Mouse (Mus musculus): ENCODE results near the gene Etv5.

Etv5 gene

DNA sequence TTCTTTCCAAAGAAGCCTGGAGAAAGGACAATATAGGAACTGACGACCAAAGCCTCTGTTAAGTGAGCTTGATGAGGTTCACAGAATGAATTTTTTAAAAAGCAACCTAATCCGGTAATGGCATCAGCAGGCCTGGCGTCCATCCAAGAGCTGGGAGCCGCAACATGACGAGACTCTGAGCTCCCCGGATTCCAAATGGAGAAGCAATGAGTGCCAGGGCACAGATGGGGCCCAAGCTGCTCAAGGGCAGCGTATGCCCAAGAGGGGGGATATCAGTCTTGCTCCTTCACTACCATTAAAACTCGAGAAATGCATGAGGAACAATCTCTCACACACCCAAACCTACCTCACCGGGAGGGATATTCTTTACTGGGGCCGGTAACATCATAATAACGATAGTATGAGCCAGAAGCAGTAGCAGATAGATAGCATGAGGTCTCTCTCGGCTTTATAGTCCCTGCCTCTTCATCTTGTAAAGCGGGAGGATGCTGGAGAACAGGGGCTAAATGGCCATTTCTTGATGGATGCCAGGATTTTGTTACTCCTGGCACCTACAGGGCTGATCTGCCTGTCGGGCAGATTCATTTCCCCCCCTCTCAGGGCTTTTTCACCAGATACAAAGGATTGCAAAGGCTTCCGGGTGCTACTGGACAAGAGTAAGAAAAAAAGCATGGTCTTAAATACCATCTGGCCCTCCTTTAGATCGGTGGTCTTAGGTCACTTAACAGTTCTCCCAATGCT is 9.1 kb downstream of the Etv5 start:
- peak; percentile 55 for DNase-seq (ENCODE audit: low spot score)

DNA sequence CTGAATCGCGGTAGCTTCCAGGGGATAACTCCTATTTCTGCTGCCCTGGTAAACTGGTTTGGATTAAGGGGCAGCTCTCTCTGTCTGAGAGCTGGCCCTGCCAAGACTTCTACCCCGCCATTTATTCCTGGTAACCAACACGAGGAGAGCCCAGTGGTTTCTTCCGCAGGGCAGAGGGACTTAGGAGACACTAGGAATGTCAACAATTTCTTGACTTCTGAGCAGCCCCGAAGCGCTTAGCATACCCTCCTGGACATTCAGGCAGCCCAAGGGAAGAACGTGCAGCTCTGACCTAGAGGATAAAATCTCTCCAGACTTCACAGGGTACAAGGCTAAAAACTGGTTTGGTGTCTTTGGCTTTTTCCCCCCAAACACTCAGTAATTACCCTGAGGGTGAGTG is 10.1 kb downstream of the Etv5 start:
- no peak for DNase-seq (ENCODE audit: low spot score)

- peak; percentile 82 for DNase-seq (ENCODE audit: low spot score)
Measured at GRCm38 (mm10) chr16:22428853-22429341, 10.6 kb downstream of the Etv5 start.

DNA sequence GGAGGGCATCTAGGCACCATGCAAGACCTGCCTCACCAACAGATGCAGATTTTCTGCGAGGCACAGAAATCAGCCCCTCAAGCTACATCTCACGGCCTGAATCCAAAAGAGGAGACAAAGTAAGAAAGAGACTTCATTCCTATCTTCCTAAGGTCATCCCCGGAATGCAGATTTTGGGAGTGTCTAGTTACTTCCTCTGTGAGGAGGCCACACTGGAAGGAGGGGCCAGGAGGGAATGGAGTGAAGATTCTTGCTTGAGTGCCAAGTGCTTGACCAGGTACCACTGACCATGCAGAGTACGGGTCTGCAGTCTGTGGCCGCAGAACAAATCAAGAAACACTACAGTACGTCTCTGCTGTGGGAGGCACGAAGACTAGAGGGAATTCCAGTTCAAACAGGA is 12.7 kb downstream of the Etv5 start:
- DNase-seq (ENCODE audit: low spot score): no peak

DNA sequence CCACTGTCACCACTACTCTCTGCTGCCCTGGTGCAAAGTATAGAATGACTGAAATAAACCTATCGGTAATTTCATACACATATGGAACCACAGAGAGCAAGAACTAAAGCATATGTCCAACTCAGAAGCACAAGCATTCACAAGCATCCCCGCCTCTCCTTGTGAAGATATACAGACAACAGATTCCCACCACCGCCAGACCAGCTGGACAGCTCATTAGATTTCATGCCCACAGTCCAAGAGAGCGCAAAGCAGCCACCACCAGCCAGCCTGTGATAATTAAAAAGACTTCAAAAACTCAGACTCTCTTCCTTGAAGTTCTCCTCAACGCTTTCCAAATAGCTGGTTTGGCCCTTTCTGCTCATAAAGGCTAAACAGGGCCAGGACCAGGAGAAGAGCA is 17.3 kb downstream of the Etv5 start:
- DNase-seq (ENCODE audit: low spot score): no peak

DNA sequence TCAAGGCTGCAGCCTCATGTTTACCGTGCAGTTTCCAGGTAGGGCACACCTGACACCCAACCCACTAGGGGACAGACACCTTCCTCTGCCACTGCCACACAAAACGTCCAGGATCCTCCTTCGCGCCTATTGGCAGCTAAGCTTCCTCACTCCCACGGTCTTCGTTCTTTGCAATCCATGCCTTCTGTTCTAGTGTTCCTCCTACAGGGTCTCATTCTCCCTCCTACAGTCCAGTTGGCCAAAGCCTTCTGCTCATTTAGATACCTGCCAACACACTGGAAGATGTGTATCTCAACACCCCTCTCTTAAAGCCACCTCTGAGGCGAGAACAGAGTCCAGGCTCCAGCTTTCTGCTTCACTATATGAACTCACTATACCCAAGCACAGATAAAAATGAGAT is 21.6 kb downstream of the Etv5 start:
- peak; percentile 62 for DNase-seq (ENCODE audit: low spot score)

DNA sequence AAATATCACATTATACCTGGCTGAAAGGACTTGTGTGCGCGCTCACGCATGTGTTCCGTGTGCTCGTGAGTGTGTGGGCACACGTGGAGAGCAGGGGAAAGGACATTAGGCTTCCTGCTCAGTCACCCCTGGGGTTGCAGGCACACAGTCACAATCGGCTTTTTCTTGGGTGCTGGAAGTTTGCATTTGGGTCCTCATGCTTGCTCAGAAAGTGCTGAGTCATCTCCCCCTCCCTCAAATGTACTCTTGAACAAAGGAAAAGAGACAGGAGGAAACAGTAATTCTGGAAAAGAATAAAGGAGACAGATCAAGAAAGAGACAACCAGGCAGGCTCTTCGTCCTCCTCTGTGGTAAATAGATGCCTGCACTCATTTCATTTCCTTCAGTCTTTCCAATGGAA is 22.5 kb downstream of the Etv5 start:
- no peak for DNase-seq (ENCODE audit: low spot score)

DNA sequence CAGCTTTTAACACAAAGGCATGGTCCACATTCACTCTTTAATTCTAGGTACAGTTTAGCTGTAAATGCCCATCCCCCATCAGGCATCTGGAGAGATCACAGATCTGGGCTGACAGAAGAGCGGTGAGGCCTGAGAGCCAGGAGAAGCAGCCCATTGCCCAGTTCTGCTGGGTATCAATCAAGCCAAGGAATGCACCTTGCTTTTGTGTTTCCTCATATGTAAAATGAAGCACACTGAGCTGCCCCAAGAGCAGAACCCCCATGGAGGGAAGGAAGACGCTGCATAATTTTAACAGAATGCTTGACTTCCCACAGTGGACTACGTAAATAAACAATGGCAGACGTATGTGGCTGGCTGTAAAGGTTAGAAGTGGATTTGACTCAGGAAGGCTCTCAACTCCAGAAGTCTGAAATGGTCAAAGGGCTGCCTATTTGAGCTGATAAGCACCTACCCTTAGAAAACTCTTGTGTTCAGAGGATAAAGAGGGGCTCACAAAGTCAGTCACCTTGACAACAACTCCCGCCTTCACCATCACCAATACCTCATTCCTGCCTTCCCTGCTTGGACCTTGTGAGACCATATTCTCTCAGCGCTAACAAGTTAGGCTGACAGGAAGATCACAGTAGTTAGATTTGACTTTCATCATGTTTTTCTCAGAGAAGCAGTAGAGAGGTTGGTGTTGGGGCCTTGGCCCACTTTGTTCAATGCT is 23.2 kb downstream of the Etv5 start:
- no peak for DNase-seq (ENCODE audit: low spot score)

- DNase-seq (ENCODE audit: low spot score): no peak
Measured at GRCm38 (mm10) chr16:22414205-22414754, 25.2 kb downstream of the Etv5 start.

DNA sequence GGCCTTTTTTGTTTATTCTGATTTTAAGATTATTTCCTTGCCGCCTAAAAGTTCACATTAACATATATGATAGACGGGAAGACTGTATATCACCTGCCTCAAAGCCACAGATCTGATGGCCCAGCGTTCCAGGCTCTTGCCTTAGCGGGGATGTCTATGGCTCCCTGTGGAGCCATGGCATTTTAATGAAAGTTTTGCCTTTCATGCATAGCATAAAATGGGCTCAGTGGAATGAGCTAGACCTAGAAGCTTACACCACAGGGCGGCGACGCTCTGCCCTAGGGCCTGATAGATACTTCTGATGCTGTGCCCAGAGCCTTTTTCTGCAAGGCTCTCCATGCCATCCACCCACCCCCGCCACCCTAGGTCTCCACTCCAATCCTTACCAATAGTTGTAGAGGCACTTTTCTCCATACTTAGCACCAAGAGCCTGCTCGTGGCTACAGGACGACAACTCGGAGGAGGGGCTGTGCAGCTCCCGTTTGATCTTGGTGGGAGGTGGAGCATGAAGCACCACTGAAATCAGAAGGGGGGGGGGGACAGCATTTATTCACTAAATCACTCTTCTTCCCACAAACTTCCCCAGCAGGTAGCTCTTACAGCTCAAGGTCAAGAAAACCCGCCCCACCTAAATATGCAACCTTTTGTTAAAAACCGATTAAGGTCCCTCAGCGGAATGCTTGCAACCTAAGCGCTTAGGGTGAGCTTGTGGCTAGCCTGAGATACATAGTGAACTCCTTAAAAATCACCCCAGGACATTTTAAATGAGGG is 26.9 kb downstream of the Etv5 start:
- no peak for DNase-seq (ENCODE audit: low spot score)

GRCm38 (mm10) chr16:22411764-22412163 is 27.8 kb downstream of the Etv5 start:
- DNase-seq (ENCODE audit: low spot score): no peak

DNA sequence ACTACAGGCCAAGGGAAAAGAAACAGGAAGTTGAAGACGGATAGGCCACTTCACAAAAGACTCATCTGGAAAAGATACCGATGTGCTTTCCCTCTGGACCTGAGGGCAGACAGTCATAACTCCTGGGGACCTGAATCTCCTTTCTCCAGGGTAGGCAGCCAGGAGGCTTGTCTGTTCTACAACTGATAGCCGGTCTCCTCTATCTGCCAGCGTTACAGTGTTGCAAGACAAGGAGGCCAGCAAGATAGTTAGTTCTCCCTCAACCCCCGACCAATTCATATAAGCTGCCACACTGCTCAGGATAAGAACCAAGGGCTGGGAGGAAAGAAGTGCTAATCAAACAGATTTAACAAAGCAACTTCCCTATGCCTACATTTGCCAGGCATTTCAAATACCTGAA is 29.5 kb downstream of the Etv5 start:
- no peak for DNase-seq (ENCODE audit: low spot score)

DNA sequence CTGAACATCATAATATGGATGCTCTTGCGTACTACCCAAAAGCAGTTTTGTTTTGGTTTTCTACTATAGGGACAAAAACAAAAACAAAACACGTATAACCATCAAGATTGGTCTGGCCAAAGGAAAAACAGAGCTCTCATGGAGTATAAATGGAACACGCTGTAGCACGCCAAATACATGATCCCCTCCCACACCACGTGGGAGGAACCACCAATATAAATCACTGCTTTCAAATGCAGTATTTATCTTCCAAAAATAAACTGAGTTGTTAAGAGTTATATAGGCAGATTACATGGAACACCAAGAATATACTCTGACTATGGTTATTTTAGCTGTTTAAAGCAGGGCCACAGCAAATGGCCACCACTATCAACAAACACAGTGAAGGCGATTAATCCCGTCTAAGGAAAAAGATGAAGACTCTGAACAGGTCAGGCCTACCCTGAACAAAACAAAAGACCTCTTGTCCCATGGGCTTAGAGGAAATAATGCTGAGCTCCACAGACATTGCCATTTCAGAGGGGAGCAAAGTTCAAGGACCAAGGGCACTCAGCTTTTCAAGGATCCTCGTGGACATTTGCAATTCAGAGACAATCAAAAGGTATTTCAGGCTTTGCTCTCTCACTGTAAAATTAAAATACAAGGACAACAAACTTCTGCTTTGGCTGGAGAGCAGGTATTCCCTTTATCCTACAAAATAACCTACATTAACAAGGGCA is 30.7 kb downstream of the Etv5 start:
- DNase-seq (ENCODE audit: low spot score): peak; percentile 59

GRCm38 (mm10) chr16:22406747-22407146 is 32.8 kb downstream of the Etv5 start:
- DNase-seq (ENCODE audit: low spot score): no peak

GRCm38 (mm10) chr16:22406050-22406449 is 33.5 kb downstream of the Etv5 start:
- no peak for DNase-seq (ENCODE audit: low spot score)

DNA sequence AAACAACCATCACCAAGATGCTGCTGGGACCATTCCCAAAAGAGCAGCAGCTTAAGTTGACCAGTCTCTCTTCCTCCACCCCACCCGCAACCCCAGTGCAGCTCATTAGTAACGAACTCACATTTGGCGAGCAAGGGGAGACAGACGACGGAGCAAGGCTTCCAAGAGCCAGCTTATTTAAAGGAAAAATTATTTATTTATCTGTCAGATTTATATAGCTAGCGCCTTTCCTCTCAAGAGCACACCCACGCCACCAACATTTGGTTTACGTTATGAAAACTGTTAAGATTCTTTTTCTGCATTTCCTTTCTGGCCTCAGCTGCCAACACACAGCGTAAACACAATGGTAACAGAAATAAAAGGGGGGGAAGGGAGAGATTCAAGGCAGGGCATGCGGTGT is 34.0 kb downstream of the Etv5 start:
- DNase-seq (ENCODE audit: low spot score): no peak

- DNase-seq (ENCODE audit: low spot score): no peak
Measured at GRCm38 (mm10) chr16:22403715-22404114, 35.8 kb downstream of the Etv5 start.

DNA sequence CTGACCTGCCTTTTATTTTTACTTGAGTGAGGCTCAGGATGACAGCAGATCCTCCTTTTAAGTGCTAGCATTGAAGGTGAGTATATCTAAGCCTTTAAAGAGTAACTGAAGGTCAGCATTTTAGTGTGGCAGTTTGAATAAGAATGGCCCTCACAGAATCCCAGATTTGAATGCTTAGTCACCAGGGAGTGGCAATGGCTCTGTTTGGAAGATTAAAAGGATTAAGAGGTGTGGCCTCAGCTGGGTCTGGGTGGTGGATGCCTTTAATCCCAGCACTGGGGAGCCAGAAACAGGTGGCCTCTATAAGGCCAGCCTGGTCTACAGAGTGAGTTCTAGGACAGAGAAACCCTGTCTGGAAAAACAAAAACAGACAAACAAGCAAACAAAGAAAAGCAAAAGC is 36.9 kb downstream of the Etv5 start:
- no peak for DNase-seq (ENCODE audit: low spot score)

GRCm38 (mm10) chr16:22400226-22400625 is 39.3 kb downstream of the Etv5 start:
- DNase-seq (ENCODE audit: low spot score): no peak

DNA sequence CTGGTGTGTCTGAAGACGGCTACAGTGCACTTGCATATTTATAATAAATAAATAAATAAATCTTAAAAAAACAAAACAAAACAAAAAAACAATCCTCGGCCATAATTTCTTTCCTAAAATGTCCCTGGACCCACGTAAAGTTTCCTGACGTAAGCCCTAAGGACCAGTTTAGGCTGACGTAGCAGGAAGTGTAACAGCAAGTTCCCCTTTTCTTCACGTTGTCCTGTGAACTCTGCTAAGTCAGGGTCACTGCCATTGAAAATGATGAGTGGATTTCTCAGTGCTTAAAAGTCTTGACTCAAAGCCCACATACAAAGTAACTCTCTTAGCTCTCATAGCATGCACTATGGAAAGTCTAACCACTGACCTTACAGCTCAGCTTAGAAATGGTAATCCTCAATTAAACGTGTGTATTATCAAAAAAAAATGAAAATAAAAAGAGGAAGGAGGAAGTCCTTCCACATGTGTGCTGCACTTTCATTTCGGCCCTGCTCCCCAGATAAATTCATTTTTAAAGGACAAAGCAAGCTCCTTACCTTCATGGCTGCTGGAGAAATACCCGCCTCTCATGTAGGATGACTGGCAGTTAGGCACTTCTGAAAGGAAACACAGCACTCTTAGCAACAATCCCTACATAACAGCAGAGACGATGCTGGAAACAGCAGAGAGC is 40.6 kb downstream of the Etv5 start:
- DNase-seq (ENCODE audit: low spot score): no peak

DNA sequence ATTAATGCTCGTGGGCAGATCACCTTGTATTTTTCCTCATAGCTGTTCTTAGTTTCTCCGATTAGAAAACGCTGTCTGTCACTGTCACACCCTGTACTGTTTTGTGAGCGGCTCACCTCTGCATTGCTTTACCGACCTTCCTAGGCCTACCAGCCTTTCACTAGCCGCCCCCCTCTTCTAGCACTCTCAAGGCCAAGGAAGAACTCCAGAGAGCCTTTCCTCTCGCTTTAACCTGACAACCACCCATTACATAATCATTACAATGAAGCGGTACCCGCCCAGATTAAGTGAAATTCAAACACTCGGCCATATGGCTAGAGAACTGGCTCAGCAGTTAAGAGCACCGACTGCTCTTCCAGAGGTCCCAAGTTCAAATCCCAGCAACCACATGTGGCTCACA is 41.2 kb downstream of the Etv5 start:
- DNase-seq (ENCODE audit: low spot score): no peak

Data from left cerebral cortex, adult 11 months (tissue).